Mouse (Mus musculus) heart, adult 10 weeks (tissue): ENCODE measurements around the gene Wls. TPM values are rescaled to one million over a fixed set of nuclear protein-coding genes. Genes with fewer than 3 reads are reported as not detected.

Source experiments
- polyA plus RNA-seq: library from polyadenylated mRNA; stranded (reverse); fragments of 350-450 nt; fragmentation: Illumina TruSeq; extraction: RNeasy Lipid Tissue Mini Kit (QIAGEN cat#74804); gene quantifications from one replicate; pipeline ENCODE4 v1.2.3, GENCODE M21; 2014; ENCODE audit warnings: low read depth, low replicate concordance

Wls gene
- polyA plus RNA-seq = 56.4 TPM

DNA sequence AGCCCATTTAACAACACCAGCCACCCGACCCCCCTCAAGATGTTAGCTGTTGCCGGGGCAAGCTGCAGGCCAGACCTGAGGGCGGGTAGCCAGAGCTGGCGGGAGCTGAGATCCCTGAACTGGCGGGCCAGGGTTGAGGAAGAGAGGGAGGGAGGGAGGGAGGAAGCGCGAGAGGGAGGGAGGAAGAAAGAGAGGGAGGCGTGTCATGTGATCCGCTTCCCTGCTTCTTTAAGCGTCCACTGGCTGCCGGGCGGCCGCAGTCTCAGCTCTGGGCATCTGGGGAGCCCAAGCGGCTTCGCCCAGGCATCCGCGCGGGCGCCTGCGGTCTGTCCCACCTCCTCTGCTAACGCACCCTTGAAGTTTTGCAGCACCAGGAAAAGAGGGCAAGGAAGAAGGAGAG is at the start of gene Wls:
Gene Wls, plus strand, starts transcription at position 192 of the 400 bp plus-strand sequence.

Other genes with a start within 250 kb of the Wls start
- not detected for gene Rpe65, start 240.5 kb upstream of the Wls start, polyA plus RNA-seq